Mouse (Mus musculus) MEL (cell line): Measurements from ENCODE around the gene Gfra1.

ENCODE experiments used
- CTCF ChIP-seq, 3 experiments: IDR thresholded peaks in 2 of 3; conservative IDR thresholded peaks in 1 of 3; 2 replicates each; pipeline ENCODE4 v1.5.1; 2011 to 2012; ENCODE audit warnings: low read length in 3 of 3, low read depth in 2 of 3, mild to moderate bottlenecking in 2 of 3, improper control_type of control experiment in 1 of 3, inconsistent platforms in 1 of 3, mixed read lengths in 1 of 3, moderate library complexity in 1 of 3; ENCODE audit not compliant: control insufficient read depth in 1 of 3, insufficient read depth in 1 of 3, poor library complexity in 1 of 3, severe bottlenecking in 1 of 3
- EP300 ChIP-seq, 2 experiments: IDR thresholded peaks; 2 replicates each; pipeline ENCODE4 v1.6.1; 2011; ENCODE audit warnings: improper control_type of control experiment in 2 of 2, low read length in 2 of 2, low read depth in 1 of 2, mild to moderate bottlenecking in 1 of 2
- ETS1 ChIP-seq: IDR thresholded peaks from 2 replicates; pipeline ENCODE4 v1.6.1; 2012; ENCODE audit warnings: low read depth, mild to moderate bottlenecking, inconsistent platforms, low read length, improper control_type of control experiment, moderate library complexity
- POLR2A ChIP-seq, 2 experiments: IDR thresholded peaks; 2 replicates each; pipeline ENCODE4 v1.6.1; 2011 to 2012; ENCODE audit warnings: low read length in 2 of 2, mild to moderate bottlenecking in 2 of 2, control low read depth in 1 of 2, improper control_type of control experiment in 1 of 2, low read depth in 1 of 2, moderate library complexity in 1 of 2; ENCODE audit not compliant: control insufficient read depth in 1 of 2, insufficient read depth in 1 of 2, poor library complexity in 1 of 2
- RCOR1 ChIP-seq: IDR thresholded peaks from 2 replicates; pipeline ENCODE4 v1.6.1; 2012; ENCODE audit warnings: low read depth, mild to moderate bottlenecking, inconsistent platforms, low read length, improper control_type of control experiment
- TBP ChIP-seq: IDR thresholded peaks from 2 replicates; pipeline ENCODE4 v1.8.0; 2011; ENCODE audit warnings: low read depth, low read length, improper control_type of control experiment

- TF ChIP-seq RCOR1 (no peak), POLR2A (IDR thresholded peaks at IDR 0.05; ENCODE audit: control insufficient read depth in 1 of 2, insufficient read depth in 1 of 2, low read depth in 1 of 2, low read length in 2 of 2, poor library complexity in 1 of 2) (no peak), CTCF (IDR thresholded peaks at IDR 0.05 in 2 of 3, conservative IDR thresholded peaks at IDR 0.05 in 1 of 3; ENCODE audit: control insufficient read depth in 1 of 3, insufficient read depth in 1 of 3, low read depth in 2 of 3, low read length in 3 of 3, poor library complexity in 1 of 3, severe bottlenecking in 1 of 3) (no peak), TBP (no peak), EP300 (IDR thresholded peaks at IDR 0.05; ENCODE audit: low read depth in 1 of 2, low read length in 2 of 2) (no peak), ETS1 (no peak)
These were observed 119.9 kb downstream of the Gfra1 start for GRCm38 (mm10) chr19:58335585-58336530.
